Mouse (Mus musculus): Measurements from ENCODE around the gene B3gnt6.
A peak's percentile ranks its signal among the peaks of the same experiment; 100 is the strongest.
"Not testable (repeated sequence)": the region's sequence is repeated elsewhere in the genome, so short reads cannot be mapped to it uniquely, and the experiment has no call there.

B3gnt6 gene

GRCm38 (mm10) chr7:98199381-98199780, at the start of gene B3gnt6:
Gene B3gnt6 (minus strand): TSS chr7:98199481.
- no peak for DNase-seq (ENCODE audit: low spot score)

GRCm38 (mm10) chr7:98236686-98237359, 37.5 kb upstream of the B3gnt6 start:
- no peak for DNase-seq (ENCODE audit: low spot score)

- no peak for DNase-seq (ENCODE audit: low spot score)
Measured at GRCm38 (mm10) chr7:98223796-98224195, 24.5 kb upstream of the B3gnt6 start.

- no peak for DNase-seq (ENCODE audit: low spot score)
Measured at GRCm38 (mm10) chr7:98216713-98217112, 17.4 kb upstream of the B3gnt6 start.

GRCm38 (mm10) chr7:98202946-98203345, 3.7 kb upstream of the B3gnt6 start:
- DNase-seq (ENCODE audit: low spot score), result no peak

GRCm38 (mm10) chr7:98201493-98202028, 2.3 kb upstream of the B3gnt6 start:
- no peak for DNase-seq (ENCODE audit: low spot score)

- no peak for DNase-seq (ENCODE audit: low spot score)
Measured at GRCm38 (mm10) chr7:98200396-98200795, 1.1 kb upstream of the B3gnt6 start.

GRCm38 (mm10) chr7:98195151-98195801, 4.0 kb downstream of the B3gnt6 start:
- peak; percentile 76 for DNase-seq (ENCODE audit: low spot score)

GRCm38 (mm10) chr7:98194026-98194792, 5.1 kb downstream of the B3gnt6 start:
- DNase-seq (ENCODE audit: low spot score), result peak; percentile 43

GRCm38 (mm10) chr7:98193515-98194025, 5.7 kb downstream of the B3gnt6 start:
- DNase-seq (ENCODE audit: low spot score), result peak; percentile 23

GRCm38 (mm10) chr7:98191571-98192250, 7.6 kb downstream of the B3gnt6 start:
- peak; percentile 49 for DNase-seq (ENCODE audit: low spot score)

- DNase-seq (ENCODE audit: low spot score), result no peak
Measured at GRCm38 (mm10) chr7:98190578-98190977, 8.7 kb downstream of the B3gnt6 start.

- no peak for DNase-seq (ENCODE audit: low spot score)
Measured at GRCm38 (mm10) chr7:98189745-98190144, 9.5 kb downstream of the B3gnt6 start.

GRCm38 (mm10) chr7:98188680-98189079, 10.6 kb downstream of the B3gnt6 start:
- no peak for DNase-seq (ENCODE audit: low spot score)

- no peak for DNase-seq (ENCODE audit: low spot score)
Measured at GRCm38 (mm10) chr7:98188238-98188637, 11.0 kb downstream of the B3gnt6 start.

GRCm38 (mm10) chr7:98187332-98187731, 11.9 kb downstream of the B3gnt6 start:
- not testable (repeated sequence) for DNase-seq (ENCODE audit: low spot score)

GRCm38 (mm10) chr7:98186637-98187036, 12.6 kb downstream of the B3gnt6 start:
- no peak for DNase-seq (ENCODE audit: low spot score)

- DNase-seq (ENCODE audit: low spot score), result no peak
Measured at GRCm38 (mm10) chr7:98185326-98185725, 14.0 kb downstream of the B3gnt6 start.

- DNase-seq (ENCODE audit: low spot score), result peak; percentile 83
Measured at GRCm38 (mm10) chr7:98178560-98179231, 20.6 kb downstream of the B3gnt6 start.

- DNase-seq (ENCODE audit: low spot score), result peak; percentile 92
Measured at GRCm38 (mm10) chr7:98177929-98178559, 21.2 kb downstream of the B3gnt6 start, which contains the start of gene Capn5. Gene Capn5 (minus strand): TSS chr7:98178274.

GRCm38 (mm10) chr7:98177566-98177928, 21.7 kb downstream of the B3gnt6 start:
- DNase-seq (ENCODE audit: low spot score), result no peak

All from yolk sac, embryonic 10.5 days (tissue).